Mouse (Mus musculus): ENCODE results near the gene Mtpn.

Mtpn gene

DNA sequence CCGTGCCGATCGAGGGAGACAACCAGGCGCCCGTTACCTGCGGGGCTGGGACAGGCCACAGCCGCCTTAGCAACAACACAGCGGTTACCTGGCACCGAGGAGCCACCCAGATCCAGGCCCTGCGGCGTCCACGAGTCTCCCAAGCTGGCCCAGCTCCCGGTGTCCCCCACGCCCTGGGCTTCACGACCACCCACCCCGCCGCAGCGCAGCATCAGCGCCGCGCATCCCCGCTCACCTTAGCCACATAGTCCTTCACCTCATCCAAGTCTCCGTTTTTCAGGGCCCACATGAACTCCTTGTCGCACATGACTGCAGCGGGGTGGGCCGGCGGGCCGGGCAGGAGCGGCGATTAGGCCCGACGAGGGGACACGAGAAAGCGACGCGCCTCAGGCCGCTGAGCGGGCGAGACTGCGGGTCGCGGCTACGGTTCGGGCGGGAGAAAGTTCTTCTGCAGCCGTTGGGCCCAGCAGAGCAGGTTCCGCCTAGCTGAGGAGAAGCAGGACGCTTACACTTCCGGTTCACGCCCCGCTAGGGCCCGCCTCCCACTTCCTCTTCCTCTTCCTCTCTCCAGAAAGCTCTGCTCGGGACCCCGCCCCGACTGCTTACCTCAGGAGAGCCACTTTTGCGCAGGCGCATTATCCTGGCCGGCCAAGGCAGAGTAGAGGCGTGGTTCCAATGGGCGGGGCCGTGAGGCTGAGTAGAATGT lies at the start of gene Mtpn:
Gene Mtpn, minus strand, starts transcription at position 585 of the 706 bp plus-strand sequence.
- peak; percentile 100 for DNase-seq (ENCODE audit: low spot score)

DNA sequence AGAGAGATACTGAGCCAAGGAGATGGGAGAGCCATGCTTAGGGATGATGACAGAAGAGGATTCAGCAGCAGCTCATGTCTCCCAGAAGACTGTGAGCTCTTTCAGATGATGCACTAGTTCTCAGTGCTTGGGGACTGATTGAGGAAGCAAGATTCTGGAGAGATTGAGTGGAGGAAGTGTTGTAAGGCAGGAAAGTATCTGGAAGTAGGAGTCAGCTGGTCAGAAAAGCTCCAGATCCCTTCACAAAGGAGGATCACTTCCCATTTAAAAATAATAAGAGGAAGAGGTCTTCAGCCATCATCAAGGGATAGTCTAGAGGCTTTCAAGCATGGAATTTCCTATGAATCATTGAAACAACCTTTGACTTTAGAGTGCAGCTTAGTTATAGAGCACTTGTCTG lies 29.0 kb upstream of the Mtpn start:
- no peak for DNase-seq (ENCODE audit: low spot score)

DNA sequence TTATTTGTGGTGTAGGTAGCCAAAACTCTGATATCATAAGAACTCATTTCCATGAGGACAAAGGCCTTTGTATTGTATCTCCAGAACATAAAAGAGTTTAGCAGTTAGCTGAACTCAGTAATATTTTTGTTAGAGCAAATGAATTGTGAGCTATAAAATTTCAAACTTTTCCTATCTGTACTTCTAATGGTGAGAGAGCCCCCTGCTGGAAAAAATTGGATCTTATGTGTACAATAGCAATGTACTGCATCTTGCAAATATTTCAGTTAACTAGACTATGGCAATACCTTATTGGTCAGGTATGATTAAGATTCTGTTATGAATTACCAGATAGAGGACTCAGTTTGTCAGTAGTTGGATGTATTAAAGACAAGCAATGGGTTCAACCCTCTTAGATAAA lies 28.1 kb upstream of the Mtpn start:
- peak; percentile 84 for DNase-seq (ENCODE audit: low spot score)

DNA sequence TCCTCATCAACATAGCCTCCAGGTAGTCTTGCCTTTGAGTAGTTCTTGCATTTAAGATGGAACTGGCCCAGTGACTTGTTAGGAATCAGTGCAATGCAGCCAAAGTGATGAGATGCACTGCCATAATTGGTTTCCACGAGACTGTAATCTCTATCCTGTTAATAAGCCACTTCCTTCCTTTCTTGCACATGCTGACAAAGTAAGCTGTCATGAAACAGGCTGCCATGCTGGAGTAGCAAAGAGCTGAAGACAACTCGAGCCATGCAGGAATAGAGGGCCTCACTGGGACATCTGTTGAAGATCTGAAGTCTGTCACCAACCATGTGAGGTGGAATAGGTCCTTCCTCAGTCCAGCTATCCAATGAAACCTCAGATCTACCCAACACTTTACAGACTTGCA lies 20.3 kb upstream of the Mtpn start:
- no peak for DNase-seq (ENCODE audit: low spot score)

DNA sequence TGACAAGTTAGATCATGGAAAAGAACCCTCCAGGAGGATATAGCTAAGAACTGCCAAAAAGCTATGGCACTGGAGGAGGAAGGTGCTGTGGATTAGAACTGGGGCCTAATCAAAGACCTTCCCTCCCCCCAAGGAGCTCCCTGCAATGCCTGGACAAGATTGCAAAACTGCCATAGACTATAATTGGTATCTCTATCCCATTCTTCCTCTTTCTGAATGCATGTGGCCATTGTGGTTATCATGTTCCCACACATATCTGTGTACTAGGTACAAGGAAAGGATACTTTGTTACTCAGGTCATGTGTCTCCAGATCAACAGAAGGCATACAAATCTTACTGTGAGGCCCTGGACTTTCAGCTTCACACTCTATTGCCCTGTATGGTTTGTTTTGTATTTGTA lies 4.7 kb upstream of the Mtpn start:
- no peak for DNase-seq (ENCODE audit: low spot score)

DNA sequence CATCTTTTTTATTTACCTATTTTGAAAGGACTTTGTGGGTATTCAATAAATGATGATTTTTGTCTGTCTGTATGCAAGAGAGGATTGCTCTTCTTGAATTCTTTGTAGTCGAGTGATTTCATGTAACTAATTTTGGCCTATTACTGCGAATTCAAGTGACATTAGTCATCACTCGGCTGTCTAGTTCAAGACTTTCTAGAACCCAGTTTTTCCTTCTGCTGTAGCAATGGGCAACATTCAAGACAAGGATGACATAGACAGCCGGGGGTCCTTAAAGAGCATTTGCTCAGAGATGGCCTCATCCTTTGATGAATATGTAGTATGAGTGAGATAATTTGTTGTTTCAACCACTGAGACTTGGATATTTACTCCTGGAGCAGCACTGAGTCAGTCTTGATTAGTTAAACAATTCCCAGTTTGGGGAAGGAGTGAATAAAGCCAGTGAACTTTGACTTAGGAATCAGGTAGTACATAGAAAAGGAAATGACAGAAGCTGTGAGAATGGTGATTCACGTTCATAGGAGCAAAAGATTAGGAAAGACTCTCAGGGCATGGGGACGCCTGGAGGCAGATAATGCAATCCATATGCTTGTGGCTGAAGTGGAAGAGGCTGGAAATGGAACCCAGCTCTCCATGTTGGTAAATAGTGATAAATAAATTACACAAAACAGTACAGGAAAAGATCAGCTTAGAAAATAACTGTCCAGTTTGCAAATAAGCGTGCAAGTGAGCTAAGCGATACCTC lies 3.1 kb upstream of the Mtpn start:
- DNase-seq (ENCODE audit: low spot score): peak; percentile 21

DNA sequence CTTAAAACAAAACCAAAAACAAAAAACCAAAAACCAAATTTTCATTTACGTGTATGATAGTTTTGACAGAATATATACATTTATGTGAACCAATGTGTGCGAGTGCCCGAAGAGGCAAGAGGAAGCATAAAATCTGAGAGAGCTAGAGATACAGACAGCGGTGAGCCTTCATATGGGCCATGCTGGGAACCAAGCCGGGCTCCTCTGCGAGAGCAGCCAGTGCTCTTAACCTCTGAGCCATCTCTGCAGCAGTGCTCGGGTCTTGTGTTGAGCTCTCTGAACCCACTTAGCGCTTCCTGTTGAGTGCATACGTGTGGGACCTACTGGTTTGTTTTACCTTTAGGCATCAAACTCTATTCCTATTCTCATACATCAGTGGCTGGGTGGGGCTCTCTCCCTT lies 689 bp upstream of the Mtpn start:
- no peak for DNase-seq (ENCODE audit: low spot score)

DNA sequence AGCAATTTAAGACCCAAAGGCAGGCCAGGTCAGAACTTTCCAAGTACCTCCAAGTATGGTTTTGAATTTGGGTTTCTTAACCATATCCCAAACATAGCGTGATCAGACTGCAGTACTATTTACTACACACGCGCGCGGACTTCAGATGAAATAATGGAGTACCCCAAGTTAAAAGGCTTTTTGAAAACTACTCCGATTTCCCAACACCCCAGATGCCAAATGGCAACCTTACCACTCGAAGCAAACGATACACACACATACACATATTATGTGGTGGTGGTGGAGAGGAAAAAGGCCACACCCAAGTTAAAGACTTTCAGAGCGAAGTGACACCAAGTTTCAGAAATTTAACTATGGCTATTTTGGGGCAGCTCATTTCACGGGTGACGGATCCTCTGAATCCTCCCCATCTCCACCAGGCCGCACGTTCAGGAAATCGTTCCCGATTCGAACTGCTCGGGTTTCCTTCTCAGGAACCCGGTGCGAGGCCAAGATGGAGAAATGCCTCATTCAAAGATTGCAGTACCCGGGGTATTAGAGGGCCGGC lies 858 bp downstream of the Mtpn start:
- peak; percentile 44 for DNase-seq (ENCODE audit: low spot score)

DNA sequence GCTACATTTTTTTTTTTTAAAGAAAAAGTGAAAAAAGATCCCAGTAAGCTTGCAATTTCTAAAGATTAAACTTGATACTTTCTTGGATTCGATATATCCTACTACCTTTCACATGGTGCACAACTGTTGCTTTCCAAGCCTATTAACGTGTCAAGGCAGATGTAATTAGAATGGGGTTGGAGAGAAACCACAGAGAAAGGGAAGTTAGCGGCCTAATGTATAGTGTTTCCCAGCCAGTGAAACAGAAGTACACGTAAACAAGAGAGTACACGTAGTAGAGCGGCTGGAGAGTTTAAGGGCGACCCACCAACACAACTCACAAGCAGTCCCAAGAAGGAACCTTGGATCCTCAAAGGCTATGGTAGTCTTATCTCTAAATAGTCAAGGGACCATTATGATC lies 3.7 kb downstream of the Mtpn start:
- DNase-seq (ENCODE audit: low spot score): no peak

DNA sequence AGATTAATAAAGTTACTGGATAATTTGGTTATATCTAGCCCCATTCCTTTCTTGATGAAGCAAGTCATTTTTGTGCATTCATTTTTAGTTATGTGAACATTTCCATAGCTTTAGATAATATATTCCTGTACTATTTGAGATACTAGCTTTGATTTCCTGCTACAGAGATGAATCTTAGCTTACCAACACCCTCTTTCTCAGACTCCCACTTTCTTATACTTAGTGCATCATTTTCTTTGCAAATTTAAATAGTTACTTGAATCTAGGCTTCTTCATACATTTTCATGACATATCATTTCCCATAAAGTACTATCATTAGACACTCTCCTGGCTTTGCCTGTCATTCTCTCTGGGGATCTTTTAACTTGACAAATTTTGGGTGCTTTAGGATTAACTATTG lies 26.3 kb downstream of the Mtpn start:
- no peak for DNase-seq (ENCODE audit: low spot score)

DNA sequence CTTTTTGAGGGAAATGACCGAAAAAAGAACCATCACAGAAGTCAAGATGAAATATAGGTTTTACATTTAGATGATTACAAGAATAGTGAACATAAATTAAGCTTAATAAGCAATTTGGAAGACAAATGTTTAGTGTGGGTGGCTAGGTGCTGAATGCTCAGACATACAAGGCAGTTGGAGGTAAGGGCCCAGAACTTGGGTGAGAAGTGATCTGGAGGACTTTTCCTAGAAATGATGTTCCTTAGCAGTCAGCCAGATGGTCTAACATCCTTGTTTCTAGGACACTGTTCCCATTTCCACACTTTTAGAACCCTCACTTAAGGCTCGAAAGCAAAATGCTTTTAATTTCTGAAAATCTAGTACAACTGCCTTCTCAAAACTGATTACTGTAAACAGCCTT lies 34.9 kb downstream of the Mtpn start:
- no peak for DNase-seq (ENCODE audit: low spot score)

DNA sequence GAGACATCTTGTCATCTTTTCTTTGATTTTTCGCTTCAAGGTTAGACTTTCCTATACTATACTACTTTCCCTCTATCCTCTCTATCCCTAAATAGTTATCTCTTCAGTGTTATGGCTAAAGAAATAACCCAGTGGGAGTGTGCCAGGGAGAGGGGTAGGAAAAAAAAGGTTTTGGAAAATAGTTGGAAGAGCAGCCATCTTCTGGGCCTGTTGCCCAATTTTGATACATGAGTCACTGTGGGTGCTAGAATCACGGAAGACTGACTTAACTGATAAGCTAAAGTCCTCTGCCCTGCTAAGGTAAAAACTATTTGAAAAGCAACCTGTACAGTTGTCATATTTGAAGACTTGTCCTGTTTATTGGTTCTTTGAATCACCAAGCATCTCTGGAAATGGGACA lies 36.8 kb downstream of the Mtpn start:
- peak; percentile 48 for DNase-seq (ENCODE audit: low spot score)

DNA sequence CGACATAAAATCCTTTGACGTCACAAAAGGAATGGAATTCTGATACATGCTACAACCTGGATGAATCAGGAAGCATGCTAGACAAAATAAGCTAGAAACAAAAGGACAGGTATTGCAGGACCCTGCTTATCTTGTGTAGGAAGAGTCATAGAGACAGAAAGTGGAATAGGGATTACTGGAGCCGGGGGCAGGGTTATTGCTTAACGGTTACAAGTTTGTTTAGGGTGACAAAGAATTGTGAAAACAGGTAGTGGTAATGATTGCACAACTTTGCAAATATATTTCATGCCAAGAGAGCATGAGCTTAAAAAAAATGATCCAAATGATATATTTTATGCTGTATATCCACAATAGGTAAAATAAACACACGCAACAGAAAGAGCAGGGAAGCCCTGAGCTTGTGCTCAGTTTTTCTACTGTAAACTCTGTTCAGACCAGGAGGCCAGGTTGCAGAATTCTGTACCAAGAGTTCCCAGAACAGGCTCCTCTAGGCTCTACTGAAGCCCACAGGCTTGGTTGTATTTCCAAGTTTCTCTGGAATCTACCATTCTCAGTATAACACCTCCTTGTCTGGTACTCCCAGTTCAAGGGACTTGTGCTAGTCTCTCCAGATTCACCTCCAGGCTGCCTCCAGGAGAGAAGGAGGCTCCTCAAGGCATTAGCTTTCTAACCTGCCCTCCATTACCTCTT lies 39.6 kb downstream of the Mtpn start:
- no peak for DNase-seq (ENCODE audit: low spot score)

DNA sequence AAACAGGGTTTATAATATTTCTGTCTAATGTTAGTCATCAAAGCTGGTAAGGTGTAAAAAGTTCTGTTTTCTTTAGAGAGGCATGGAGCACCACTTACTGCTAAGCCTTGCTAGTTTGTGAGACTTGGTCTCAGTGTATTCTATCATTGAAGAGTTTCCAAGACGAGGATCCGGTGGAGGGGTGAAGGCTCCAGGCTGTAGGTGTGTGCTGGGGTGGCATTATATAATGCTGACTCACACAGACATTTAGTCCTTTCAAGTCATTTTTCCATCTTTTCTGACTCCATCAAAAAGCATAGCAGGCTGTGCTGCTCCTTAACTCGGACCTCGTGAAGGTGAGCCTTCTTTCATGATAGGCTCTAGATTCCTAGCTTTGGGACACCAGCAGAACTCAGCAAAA lies 42.3 kb downstream of the Mtpn start:
- no peak for DNase-seq (ENCODE audit: low spot score)

DNA sequence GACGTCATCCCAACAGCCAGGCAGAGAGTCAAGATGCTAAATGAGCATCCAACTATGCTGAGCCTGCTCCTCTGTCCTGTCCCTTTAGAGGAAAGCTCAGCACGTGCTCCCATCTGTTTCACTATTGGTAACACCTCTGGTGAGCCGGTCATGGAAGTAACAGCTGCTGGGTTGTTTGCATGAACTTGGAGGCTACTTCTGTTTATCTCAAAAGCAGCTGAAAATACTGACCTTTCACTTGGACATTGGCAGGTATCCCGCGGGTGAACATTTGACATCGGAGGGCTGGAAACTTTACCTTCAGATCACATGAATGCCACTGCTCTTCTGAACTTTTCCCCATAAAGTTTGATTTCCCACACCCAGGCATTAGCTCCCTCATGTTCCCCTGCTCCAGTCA lies 45.8 kb downstream of the Mtpn start:
- DNase-seq (ENCODE audit: low spot score): no peak

DNA sequence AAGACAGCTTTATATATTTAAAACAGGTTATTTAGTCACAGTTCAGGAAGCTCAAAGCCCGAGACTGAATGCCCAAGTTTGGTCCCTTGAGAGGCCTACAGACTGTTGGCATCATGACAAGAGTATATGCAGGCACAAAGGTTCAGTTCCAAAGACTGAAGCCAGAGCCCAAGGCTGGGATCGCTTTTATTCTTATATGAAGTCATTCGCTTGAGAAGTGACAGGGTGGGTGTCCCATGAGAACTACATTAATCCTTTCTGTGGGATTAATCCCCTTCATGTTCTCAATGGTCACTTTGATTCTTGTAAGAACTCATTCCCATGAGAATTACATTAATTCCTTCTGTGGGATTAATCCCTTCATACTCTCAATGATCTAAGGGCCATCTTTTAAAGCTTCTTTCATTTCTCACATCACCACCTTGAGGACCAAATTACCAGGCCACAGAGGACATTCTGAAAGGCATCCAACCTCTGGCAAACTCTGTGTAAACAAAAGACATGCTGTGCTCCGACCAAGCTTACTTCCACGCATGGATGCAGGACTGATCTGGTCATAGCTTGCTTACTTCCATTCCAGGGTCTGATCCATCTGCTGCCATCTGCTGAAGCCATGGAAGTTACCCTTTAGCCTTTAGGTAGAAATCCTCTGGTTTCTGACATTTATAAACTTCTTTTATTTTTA lies 59.9 kb downstream of the Mtpn start:
- DNase-seq (ENCODE audit: low spot score): peak; percentile 63

DNA sequence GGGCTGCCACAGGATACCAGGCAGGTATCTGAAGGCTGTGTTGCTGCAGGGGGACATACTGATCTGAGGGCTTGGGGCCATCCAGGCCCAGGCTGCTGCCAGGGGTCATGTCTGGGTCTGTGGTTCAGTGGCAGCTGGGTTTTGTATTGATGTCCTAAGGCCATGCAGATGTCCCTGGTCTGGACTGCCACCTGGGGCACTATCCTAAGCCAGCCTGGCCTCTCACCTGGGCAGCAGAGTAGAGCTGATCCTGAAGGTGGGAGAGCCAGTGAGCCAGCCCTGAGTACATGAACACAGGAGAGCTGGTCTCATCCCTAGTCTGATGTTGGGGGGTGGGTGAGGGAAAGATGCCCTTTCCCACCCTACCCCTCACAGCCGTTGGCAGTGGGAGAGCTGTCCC lies 62.9 kb downstream of the Mtpn start:
- DNase-seq (ENCODE audit: low spot score): no peak

DNA sequence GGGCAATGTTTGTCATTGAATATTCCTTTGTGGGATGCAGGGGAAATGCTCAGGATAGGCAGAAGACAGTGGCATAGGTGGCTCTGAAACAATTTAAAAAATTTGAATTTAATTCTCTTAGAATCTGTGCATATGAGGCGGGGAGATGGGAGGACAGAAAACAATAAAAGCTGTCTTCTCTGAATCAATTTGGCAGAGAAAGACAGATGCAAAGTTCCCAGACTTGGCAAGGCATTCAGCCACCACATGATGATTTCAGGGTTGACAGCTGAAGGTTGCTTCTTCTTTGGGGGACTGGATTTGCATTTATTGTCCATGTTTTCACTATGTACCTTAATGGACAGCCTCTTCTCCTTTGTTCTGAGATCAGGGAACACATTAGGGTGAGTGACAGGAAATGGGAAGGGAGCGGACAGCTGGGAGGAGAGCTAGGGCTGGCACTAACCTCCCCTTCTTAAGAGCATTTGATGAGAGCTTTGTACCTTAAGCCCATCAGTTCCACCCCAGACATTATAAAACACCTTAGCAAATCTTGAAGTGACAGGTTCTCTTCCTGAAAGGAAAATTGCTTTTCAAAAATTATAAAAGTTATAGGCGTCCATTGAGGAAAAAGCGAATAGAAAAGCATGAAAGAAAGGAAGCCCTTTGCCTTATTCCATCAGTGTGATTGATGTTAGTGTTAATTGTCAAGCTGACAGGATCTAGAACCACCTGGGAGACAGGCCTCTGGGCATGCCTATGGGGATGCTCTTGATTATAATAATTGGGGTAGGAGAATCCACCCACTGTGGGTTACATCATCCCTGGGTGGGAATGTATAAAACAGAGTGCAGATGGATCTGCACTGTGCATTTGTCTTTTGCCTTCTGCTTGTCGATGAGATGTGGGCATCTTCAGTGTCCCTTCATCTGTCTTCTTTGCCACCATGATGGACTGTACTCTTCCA lies 76.0 kb downstream of the Mtpn start:
- no peak for DNase-seq (ENCODE audit: low spot score)

DNA sequence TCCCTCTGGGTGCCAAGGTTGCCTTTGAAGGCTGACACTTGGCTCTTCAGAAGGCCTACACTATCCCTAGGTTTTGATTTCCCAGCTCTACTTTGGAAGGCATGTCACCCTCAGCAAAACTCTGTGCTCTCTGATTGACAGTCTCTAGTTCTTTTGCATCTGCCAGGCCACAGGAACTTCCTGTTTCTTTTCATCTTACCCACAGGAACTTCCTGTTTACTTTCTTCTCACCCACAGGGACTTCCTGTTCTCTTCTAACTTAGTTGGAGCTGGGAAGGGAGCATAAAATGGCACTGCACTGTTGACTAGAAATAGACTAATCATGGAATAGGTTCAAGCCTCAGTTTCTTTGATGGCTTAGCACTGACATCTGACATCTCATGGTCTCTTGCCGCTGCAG lies 77.2 kb downstream of the Mtpn start:
- DNase-seq (ENCODE audit: low spot score): no peak

All from adipocyte (in vitro differentiated cells).